Mouse (Mus musculus) hindbrain, embryonic 13.5 days (tissue): Measurements from ENCODE around the gene Borcs8. TPM values are rescaled to one million over a fixed set of nuclear protein-coding genes. Genes with fewer than 3 reads are reported as not detected.
A peak's percentile ranks its signal among the peaks of the same experiment; 100 is the strongest.

Source experiments
- ATAC-seq: fragments of 200-750 bp; cut with Nextera tagmentation; 2 replicates; pipeline ENCODE4 v1.8.0; 2017; ENCODE audit warnings: moderate TSS enrichment; ENCODE audit not compliant: low FRiP score
- H3K27ac ChIP-seq: fragments of 300-500 bp; sonication (generic); 2 replicates; pipeline ENCODE4 v1.5.1; 2015; ENCODE audit warnings: inconsistent platforms, mild to moderate bottlenecking, moderate library complexity
- H3K27me3 ChIP-seq: fragments of 300-500 bp; sonication (generic); 2 replicates; pipeline ENCODE4 v1.6.1; 2015; ENCODE audit warnings: mild to moderate bottlenecking, inconsistent platforms
- H3K36me3 ChIP-seq: fragments of 300-500 bp; sonication (generic); 2 replicates; pipeline ENCODE4 v1.6.1; 2015; ENCODE audit warnings: mild to moderate bottlenecking, inconsistent platforms
- H3K4me1 ChIP-seq: fragments of 300-500 bp; sonication (generic); replicated peaks from 2 replicates; pipeline ENCODE4 v1.6.1; 2015; ENCODE audit warnings: inconsistent platforms
- H3K4me2 ChIP-seq: fragments of 300-500 bp; sonication (generic); 2 replicates; pipeline ENCODE4 v1.6.1; 2015; ENCODE audit warnings: inconsistent platforms, mild to moderate bottlenecking, moderate library complexity
- H3K4me3 ChIP-seq: fragments of 300-500 bp; sonication (generic); 2 replicates; pipeline ENCODE4 v1.5.1; 2015; ENCODE audit warnings: mild to moderate bottlenecking, inconsistent platforms
- H3K9ac ChIP-seq: fragments of 300-500 bp; sonication (generic); 2 replicates; pipeline ENCODE4 v1.6.1; 2015; ENCODE audit warnings: mild to moderate bottlenecking, inconsistent platforms
- H3K9me3 ChIP-seq: fragments of 300-500 bp; sonication (generic); 2 replicates; pipeline ENCODE4 v1.6.1; 2016; ENCODE audit warnings: inconsistent platforms
- WGBS: fragments of 180-500 bp; shearing (Covaris S2); methylation state at CpG from one replicate; pipeline ENCODE4 v1.1.7; 2015; 5-methylcytosine and 5-hydroxymethylcytosine counted together
- polyA plus RNA-seq: library from polyadenylated mRNA; unstranded; fragments of >200 nt; fragmentation: Nextera tagmentation; extraction: Ambion mirVana; gene quantifications from 2 replicates; pipeline ENCODE4 v1.2.1, GENCODE M21; 2015

The Borcs8 gene
- polyA plus RNA-seq, 1 experiment from 2014 or later = 53.6 TPM

- Histone ChIP-seq H3K4me3 (no peak overlapping the region), H3K36me3 (no peaks in the 10 kb centered on the region; the same call in none of the 2 replicates), H3K4me2 (no peak overlapping the region), H3K4me1 (peaks cover 35% of the 10 kb centered on the region), H3K27me3 (peaks cover 27% of the 10 kb centered on the region), H3K9ac (no peak overlapping the region), H3K9me3 (no peaks in the 10 kb centered on the region), H3K27ac (no peak overlapping the region)
- WGBS = 95% methylated on average over 3 of the region's 3 CpGs
- no peak for ATAC-seq
These were observed 30.8 kb downstream of the Borcs8 start for GRCm38 (mm10) chr8:70170116-70170515.

GRCm38 (mm10) chr8:70170748-70171147 lies 31.4 kb downstream of the Borcs8 start:
- ATAC-seq = no peak
- H3K4me1 ChIP-seq = peaks cover 35% of the 10 kb centered on the region
- no peak overlapping the region for H3K27ac ChIP-seq
- 67% methylated on average over 3 of the region's 3 CpGs for WGBS
- peaks cover 21% of the 10 kb centered on the region for H3K27me3 ChIP-seq
- H3K4me2 ChIP-seq = no peak overlapping the region
- H3K9me3 ChIP-seq = no peaks in the 10 kb centered on the region
- no peak overlapping the region for H3K4me3 ChIP-seq
- no peak overlapping the region for H3K9ac ChIP-seq
- H3K36me3 ChIP-seq = no peaks in the 10 kb centered on the region; the same call in none of the 2 replicates

DNA sequence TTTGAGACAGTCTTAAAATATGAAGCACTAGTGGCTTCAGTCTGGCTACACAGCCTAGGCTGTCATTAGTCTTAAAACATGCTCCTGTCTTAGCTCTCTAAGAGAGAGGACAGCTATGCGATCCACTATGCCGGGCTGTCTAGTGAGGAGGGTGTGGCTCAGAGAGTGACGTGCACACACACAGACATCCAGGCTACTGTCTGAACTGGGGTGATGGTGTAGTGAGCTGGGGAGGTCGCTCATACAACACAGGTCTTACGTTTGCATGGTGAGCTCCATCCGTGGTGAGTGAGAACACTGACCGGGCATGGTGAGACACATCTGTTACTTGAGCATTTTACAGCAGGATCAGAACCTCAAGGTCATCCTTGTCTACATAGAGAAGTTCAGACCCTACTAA lies 31.9 kb downstream of the Borcs8 start:
- whole genome bisulfite sequencing = 90% methylated on average over 7 of the region's 7 CpGs
- ATAC-seq = no peak
- H3K27ac ChIP-seq = no peak overlapping the region

DNA sequence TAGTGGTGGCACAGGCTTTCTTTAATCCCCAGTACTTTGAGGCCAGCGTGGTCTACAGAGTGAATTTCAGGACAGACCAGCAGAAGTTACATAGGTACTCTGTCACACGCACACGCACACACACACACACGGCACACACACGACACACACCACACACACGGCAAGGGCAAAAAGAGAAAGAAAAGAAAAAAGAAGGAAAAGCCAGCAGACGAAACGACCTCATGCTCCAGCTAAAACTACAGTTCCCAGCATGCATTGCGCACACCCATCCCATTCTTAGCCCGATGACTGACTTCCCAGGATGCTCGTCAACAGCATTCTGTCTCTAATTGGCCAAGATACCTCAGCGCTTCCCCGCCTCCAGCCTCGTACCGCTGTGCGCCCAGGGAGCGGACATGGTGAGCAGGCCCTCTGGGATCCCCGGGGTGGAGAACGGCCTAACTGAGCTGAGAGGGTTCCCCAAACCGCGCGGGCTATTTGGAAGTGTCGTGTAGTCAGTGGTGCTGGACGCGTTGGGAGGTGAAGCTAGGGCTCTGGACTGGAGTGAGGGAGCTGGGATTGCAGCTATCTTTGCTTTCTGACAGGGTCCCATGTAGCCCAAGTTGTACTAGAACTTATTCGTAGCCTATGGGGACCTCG lies 32.9 kb downstream of the Borcs8 start, which contains the start of gene Tmem161a:
Tmem161a (plus strand) TSS at position 314 of the 639 bp plus-strand sequence.
- WGBS = 2% methylated on average over 27 of the region's 27 CpGs
- H3K4me3 ChIP-seq = peak within 1 kb of the TSS; percentile 66

More for the DNA sequence above, 31.9 kb downstream of the Borcs8 start:
- peaks cover 35% of the 10 kb centered on the region for H3K4me1 ChIP-seq
- H3K27me3 ChIP-seq = peaks cover 16% of the 10 kb centered on the region; the same call in 1 of the 2 replicates
- no peaks in the 10 kb centered on the region for H3K9me3 ChIP-seq
- H3K4me3 ChIP-seq = no peak overlapping the region
- H3K4me2 ChIP-seq = no peak overlapping the region
- no peaks in the 10 kb centered on the region; the same call in none of the 2 replicates for H3K36me3 ChIP-seq
- no peak overlapping the region for H3K9ac ChIP-seq

GRCm38 (mm10) chr8:70173320-70173719 lies 34.0 kb downstream of the Borcs8 start:
- Histone ChIP-seq H3K27me3 (0 out of 2 replicates have a peak, but pooled peaks cover 4% of the 10 kb centered on the region), H3K36me3 (peaks cover 15% of the 10 kb centered on the region), H3K27ac (no peak overlapping the region), H3K9me3 (no peaks in the 10 kb centered on the region), H3K9ac (peak overlapping the region; percentile 78), H3K4me1 (peaks cover 28% of the 10 kb centered on the region), H3K4me2 (peak overlapping the region; percentile 56), H3K4me3 (peak overlapping the region; percentile 66; the same call in 1 of the 2 replicates)
- ATAC-seq = no peak
- 85% methylated on average over 5 of the region's 5 CpGs for WGBS

More for the DNA sequence above, 32.9 kb downstream of the Borcs8 start, which contains the start of gene Tmem161a:
- Histone ChIP-seq H3K27me3 (peaks cover 13% of the 10 kb centered on the region; the same call in 1 of the 2 replicates), H3K9me3 (no peaks in the 10 kb centered on the region), H3K4me1 (peaks cover 28% of the 10 kb centered on the region), H3K9ac (peak within 1 kb of the TSS; percentile 78), H3K36me3 (peaks cover 6% of the 10 kb centered on the region), H3K27ac (peak within 1 kb of the TSS; percentile 69), H3K4me2 (peak within 1 kb of the TSS; percentile 56)
- peak; percentile 95 for ATAC-seq

DNA sequence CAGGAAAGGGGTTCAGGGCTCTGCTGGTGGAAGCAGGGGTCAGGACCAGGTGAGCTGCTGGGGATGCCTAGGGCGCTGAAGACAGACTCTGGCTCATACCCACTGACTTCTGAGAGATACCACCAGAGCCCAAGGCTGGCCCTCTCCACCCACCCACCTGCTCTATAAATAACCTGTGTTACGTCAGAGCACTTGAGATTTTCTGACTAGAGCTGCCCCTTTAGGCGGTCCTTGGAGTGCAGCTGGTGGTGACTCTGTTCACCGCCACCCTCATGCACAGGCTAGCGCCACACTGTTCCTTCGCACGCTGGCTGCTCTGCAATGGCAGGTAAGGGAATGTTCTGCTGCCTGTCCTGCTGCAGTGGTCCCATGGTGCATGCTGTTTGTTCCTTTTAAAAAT lies 34.8 kb downstream of the Borcs8 start:
- no peak overlapping the region for H3K4me3 ChIP-seq
- no peak overlapping the region for H3K27ac ChIP-seq
- peak overlapping the region; percentile 35 for H3K9ac ChIP-seq
- H3K9me3 ChIP-seq = no peaks in the 10 kb centered on the region
- no peak for ATAC-seq
- H3K27me3 ChIP-seq = 0 out of 2 replicates have a peak, but pooled peaks cover 2% of the 10 kb centered on the region
- H3K4me2 ChIP-seq = no peak overlapping the region
- peaks cover 20% of the 10 kb centered on the region for H3K36me3 ChIP-seq
- WGBS = 91% methylated on average over 7 of the region's 7 CpGs
- H3K4me1 ChIP-seq = peaks cover 28% of the 10 kb centered on the region

- no peaks in the 10 kb centered on the region for H3K27me3 ChIP-seq
- H3K9me3 ChIP-seq = no peaks in the 10 kb centered on the region
- no peak overlapping the region for H3K9ac ChIP-seq
- peaks cover 17% of the 10 kb centered on the region for H3K4me1 ChIP-seq
- H3K4me3 ChIP-seq = no peak overlapping the region
- ATAC-seq = no peak
- whole genome bisulfite sequencing = 88% methylated on average over 2 of the region's 2 CpGs
- H3K4me2 ChIP-seq = no peak overlapping the region
- no peak overlapping the region for H3K27ac ChIP-seq
- H3K36me3 ChIP-seq = peaks cover 53% of the 10 kb centered on the region
These were observed 38.9 kb downstream of the Borcs8 start for GRCm38 (mm10) chr8:70178231-70178630.

GRCm38 (mm10) chr8:70179082-70179481 lies 39.8 kb downstream of the Borcs8 start:
- Histone ChIP-seq H3K9ac (no peak overlapping the region), H3K27me3 (no peaks in the 10 kb centered on the region), H3K4me3 (no peak overlapping the region), H3K4me1 (peaks cover 8% of the 10 kb centered on the region), H3K27ac (no peak overlapping the region), H3K36me3 (peaks cover 54% of the 10 kb centered on the region), H3K4me2 (no peak overlapping the region), H3K9me3 (no peaks in the 10 kb centered on the region)
- WGBS = 96% methylated on average over 4 of the region's 4 CpGs
- no peak for ATAC-seq

DNA sequence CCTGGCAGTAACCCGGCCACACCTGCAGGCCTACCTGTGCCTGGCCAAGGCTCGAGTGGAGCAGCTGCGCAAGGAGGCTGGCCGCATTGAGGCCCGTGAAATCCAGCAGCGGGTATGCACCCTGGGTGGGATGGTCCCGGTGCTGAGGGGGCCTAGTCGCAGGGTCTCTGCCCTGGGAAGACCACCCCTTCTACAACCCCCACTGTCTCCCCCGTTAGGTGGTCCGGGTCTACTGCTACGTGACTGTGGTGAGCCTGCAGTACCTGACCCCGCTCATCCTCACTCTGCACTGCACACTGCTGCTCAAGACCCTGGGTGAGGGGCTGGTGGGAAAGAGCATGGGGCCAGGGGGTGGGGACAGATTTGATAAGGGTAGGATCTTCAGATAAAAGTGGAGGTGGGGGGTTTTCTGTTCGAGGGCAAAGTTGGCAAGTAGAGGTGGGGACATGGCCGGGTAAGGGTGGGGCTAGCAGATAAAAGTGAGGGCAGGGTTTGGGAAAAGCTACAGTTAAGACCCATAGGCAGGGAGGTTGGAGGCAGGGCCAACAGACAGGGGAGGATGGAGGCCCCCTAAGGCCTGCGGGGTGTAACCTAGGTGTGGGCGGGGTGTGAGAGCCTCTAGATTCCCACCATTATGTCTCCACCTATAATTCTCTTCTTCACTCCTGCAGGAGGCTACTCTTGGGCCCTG lies 42.1 kb downstream of the Borcs8 start:
- Histone ChIP-seq H3K4me1 (peaks cover 4% of the 10 kb centered on the region; the same call in 1 of the 2 replicates), H3K27ac (no peak overlapping the region), H3K4me3 (no peak overlapping the region), H3K9ac (0 out of 2 replicates have a peak overlapping the region, but pooled peaks have one; percentile 43), H3K27me3 (no peaks in the 10 kb centered on the region), H3K36me3 (peaks cover 54% of the 10 kb centered on the region), H3K4me2 (no peak overlapping the region), H3K9me3 (no peaks in the 10 kb centered on the region)
- WGBS = 86% methylated on average over 16 of the region's 16 CpGs
- ATAC-seq = 0 out of 2 replicates have a peak, but pooled peaks have one; percentile 9

DNA sequence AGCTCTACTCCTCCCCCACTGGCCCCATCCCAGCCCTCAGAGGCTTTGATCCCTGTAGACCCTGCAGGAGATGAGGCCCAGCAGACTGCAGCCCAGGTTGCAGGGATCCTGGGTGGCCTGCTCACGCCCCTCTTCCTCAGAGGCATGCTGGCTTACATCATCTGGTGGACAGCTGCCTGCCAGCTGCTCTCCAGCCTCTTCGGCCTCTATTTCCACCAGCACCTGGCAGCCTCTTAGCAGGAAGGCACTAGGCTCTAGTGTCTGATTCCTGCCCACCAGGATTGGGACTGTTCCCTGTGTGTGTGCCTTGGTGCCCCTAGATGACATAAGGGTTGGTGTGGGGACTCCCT lies 42.6 kb downstream of the Borcs8 start:
- H3K27me3 ChIP-seq = no peaks in the 10 kb centered on the region
- H3K36me3 ChIP-seq = peaks cover 51% of the 10 kb centered on the region
- no peak overlapping the region for H3K4me3 ChIP-seq
- no peaks in the 10 kb centered on the region for H3K9me3 ChIP-seq
- H3K27ac ChIP-seq = no peak overlapping the region
- 60% methylated on average over 2 of the region's 2 CpGs for WGBS
- H3K9ac ChIP-seq = 0 out of 2 replicates have a peak overlapping the region, but pooled peaks have one; percentile 43
- ATAC-seq = no peak
- peaks cover 4% of the 10 kb centered on the region; the same call in 1 of the 2 replicates for H3K4me1 ChIP-seq
- H3K4me2 ChIP-seq = no peak overlapping the region

DNA sequence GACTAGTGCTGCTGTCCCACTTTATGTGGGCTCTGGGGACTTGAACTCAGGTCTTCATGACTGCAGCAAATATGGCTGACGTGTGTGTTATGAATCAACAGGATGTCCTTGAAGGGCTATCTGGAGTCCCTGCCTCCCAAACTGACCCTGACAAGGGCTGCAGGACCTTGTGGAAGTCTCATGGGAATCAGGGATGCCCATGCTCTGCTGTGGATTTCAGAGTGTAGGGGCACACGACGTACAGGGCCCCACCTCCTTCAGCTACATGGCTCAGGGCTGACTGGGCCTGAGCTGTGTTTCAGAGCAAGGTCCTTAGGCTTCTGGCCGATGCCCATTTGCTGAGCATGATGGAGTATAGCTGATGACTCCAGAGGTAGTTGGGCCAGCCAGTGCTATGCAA lies 43.9 kb downstream of the Borcs8 start:
- Histone ChIP-seq H3K9me3 (no peaks in the 10 kb centered on the region), H3K4me3 (no peak overlapping the region), H3K27ac (no peak overlapping the region), H3K36me3 (peaks cover 52% of the 10 kb centered on the region), H3K9ac (no peak overlapping the region), H3K27me3 (no peaks in the 10 kb centered on the region), H3K4me1 (peaks cover 4% of the 10 kb centered on the region; the same call in 1 of the 2 replicates), H3K4me2 (no peak overlapping the region)
- 88% methylated on average over 4 of the region's 4 CpGs for WGBS
- no peak for ATAC-seq

DNA sequence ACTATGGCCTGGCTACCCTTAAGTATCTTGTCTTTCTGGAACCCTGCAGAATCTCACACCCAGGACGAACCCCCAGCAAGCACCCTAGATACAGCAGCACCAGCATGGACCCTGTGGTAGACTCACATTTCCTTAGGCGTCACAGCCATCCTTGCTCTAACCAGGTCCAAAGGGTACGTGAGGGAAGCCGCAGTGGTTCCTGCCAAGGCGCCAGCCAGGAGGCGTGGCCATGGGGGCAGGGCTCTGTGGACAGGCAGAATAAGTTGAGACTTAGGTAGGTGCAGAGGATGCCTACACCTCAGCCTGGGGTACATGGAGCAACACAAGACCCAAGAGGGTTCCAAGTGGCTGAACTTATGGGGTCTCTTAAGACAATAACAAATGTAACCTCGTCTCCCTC lies 49.4 kb downstream of the Borcs8 start:
- Histone ChIP-seq H3K4me1 (peaks cover 5% of the 10 kb centered on the region), H3K4me3 (no peak overlapping the region), H3K9me3 (no peaks in the 10 kb centered on the region), H3K36me3 (peaks cover 25% of the 10 kb centered on the region), H3K4me2 (no peak overlapping the region), H3K27ac (no peak overlapping the region), H3K9ac (no peak overlapping the region), H3K27me3 (no peaks in the 10 kb centered on the region)
- WGBS = 75% methylated on average over 7 of the region's 7 CpGs
- ATAC-seq = no peak
